Mouse (Mus musculus) monocyte, adult 2 months (primary cell): ENCODE data around the gene Stard3.

Experiments
- DNase-seq, 2 experiments: peaks; one replicate each; pipeline ENCODE4 v3.0.0; 2022; ENCODE audit warnings: low spot score in 2 of 2, low read depth in 1 of 2

The Stard3 gene

DNA sequence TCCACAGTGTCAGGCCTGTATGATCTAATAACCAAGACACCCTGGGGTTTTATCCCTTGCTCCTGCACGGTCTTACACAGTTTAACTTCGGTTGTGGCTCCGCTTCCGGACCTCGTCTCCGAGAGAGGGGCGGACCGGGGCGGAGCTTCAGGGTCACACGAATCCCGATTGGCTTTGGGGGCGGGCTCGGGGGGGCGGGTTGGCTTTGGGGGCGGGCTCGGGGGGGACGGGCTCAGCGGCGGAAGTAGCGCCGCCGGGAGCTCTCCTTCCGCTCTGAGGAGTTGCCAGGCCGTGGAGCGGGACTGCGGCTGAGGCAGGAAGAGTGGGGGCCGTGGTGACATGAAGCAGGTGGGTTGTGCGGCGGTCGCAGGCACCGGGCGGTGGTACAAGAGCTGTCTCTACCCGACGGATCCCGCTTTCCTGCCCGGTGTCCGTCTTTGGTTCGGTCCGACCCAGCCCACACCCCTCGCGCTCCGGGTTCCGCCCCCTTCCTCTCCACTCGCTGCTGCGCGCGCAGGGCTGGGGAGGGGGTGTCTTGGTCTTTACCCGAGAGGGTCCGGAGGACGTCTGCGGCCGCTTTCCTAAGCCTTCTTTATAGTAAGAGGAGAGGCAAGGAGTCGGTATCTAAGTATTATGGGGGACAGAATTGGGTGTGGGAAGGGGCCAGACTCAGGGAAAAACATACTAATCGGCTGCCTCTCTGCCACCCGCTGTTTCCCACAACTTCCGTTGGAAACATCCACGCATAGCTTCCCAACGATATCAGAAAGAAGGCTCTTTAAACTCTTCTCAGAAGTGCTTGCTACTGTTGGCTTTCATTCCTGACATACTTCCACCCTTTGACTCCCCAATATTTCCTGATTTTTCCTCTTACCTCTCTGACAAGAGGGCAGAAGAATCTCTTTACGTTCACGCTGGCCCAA lies at the start of gene Stard3:
Stard3 (plus strand) TSS at position 208 of the 923 bp plus-strand sequence.
- peak; percentile 64 to 74 for DNase-seq

- DNase-seq: no peak
Observed at GRCm38 (mm10) chr11:98313790-98314323, 44.3 kb upstream of the Stard3 start.

DNA sequence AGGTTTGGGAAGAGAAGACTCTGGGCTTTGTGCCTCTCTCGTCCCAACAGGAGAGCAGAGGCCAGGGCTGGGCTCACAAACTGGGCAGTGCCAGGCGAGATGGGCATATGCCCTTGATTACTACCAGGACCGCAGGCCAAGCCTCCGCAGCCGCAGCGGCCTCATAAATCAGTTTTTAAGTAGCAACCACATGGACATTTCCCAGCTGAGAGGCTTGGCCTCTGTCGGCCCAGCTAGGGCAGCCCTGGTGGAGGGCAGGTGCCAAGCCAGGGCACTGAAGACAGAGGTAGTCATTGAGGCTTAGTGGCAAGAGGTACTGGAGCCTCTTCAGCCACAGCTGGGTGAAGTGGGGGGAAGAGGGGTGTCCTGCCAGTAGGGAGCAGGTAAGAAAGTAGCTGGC lies 40.7 kb upstream of the Stard3 start:
- DNase-seq: no peak

GRCm38 (mm10) chr11:98318421-98319116 lies 39.6 kb upstream of the Stard3 start:
- DNase-seq: no peak

- DNase-seq: no peak
Observed at GRCm38 (mm10) chr11:98319120-98319519, 39.0 kb upstream of the Stard3 start.

- DNase-seq: no peak
Observed at GRCm38 (mm10) chr11:98319544-98319943, 38.6 kb upstream of the Stard3 start.

- DNase-seq: no peak
Observed at GRCm38 (mm10) chr11:98319944-98320343, 38.2 kb upstream of the Stard3 start.

DNA sequence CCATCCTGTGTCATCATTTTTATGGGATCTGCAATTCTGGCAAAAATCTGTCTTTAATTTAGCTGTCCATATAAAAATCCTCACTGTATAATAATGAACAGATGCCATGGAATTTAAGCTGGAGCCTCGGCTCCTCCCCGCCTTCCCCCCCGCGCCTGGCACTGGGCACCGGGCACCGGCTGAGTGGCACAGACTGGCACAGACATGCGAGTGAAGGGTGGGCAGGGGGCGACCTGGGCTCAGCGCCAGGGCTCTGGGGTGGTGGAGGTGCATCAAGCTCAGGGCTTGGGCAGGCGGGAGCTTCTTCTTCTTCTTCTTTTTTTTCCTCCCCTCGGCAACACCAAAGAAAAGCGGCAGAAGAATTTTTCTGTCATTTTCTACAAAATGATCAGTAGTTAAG lies 37.8 kb upstream of the Stard3 start:
- no peak for DNase-seq

DNA sequence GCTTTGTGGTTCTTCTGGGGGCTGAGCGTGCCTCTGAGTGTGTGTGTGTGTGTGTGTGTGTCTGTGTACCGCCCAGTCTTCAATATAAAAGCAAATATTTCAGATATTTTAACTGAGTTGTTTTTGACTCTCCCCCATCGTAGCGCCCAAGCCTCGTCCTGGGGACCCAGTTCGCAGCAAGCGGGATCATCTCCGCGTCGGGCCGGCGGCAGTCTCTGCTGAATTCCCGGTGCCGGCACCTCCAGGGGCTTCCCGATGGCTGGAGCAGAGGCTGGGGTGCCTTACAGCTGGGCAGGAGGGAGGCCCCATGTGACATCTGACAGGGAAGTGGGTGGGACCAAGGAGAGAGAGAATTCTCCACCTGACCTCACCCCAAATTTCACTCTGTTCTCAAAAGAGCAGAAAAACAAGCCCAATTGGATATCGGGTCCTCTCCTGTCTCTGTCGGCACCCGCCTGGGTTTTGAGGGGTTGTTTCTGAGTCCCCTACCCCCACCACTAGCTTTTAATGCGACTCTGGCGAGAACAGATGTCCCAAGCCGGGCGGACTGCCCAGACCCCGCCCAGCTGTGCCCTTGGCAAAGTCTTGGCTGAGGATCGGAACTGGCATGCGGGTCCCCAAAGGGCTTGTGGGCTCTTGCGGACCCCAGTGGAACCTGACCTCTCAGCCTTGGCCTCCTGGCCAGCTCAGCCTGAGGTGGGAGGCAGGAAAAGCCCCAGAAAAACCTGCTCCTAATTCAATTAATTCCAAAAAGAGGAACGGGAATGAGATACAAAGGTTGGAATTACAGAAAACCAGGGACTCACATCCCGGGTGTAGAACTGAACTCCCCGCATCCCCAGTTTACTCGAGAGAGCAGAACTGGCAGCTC lies 37.1 kb upstream of the Stard3 start:
- no peak for DNase-seq

- DNase-seq: no peak
Observed at GRCm38 (mm10) chr11:98321677-98322003, 36.5 kb upstream of the Stard3 start.

- DNase-seq: no peak
Observed at GRCm38 (mm10) chr11:98322159-98322558, 36.0 kb upstream of the Stard3 start.

GRCm38 (mm10) chr11:98323136-98323866 lies 34.9 kb upstream of the Stard3 start:
- no peak for DNase-seq

GRCm38 (mm10) chr11:98323933-98324332 lies 34.2 kb upstream of the Stard3 start:
- no peak for DNase-seq

DNA sequence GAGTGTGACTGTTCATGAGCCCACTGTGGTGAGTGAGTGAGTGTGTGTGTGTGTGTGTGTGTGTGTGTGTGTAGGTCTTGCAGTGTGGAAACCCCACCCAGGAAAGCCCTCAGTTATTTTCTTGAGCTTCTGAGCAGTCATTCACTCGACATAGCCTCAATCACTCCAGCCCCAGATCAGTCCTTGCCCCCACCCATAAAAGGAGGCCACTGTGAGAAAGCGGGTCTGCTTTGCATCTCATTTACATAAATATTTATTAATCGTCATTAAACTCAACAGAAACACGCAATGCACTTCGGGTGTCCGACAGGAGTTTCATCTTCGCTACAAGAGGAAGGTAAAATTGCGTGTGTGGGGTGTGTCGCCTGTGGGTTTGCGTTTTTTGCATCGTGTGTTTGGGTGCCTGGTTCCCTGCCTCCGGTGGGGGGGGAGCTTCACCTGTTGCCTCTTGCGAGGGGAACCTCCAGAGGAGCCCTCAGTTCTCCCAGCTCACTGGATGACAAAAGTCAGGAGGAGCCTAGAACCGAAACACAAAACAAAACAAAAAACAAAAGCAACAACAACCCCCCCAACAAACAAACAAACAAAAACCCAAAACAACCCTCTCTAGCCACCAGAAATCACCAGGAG lies 32.9 kb upstream of the Stard3 start:
- no peak for DNase-seq

GRCm38 (mm10) chr11:98325821-98326218 lies 32.3 kb upstream of the Stard3 start:
- DNase-seq: no peak

DNA sequence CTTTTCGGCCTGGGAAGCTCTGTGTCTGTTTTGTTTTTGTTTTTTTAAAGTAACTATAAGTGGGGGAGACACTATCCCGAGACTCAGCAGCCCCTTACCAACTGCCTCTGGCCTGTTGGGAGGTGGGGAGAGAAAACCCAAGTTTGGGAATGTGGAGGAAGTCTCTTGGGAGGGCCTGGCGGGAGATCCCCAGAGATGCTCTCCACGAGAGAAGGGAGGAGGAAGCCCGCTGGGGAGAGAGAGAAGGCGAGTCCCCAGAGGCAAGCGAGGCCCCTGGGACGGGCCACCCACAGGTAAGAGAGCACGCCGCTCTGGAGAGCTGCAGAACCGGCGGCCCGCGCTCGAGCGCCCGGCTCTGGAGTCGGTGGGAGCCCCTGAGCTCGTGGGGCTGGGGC lies 31.4 kb upstream of the Stard3 start:
- no peak for DNase-seq

DNA sequence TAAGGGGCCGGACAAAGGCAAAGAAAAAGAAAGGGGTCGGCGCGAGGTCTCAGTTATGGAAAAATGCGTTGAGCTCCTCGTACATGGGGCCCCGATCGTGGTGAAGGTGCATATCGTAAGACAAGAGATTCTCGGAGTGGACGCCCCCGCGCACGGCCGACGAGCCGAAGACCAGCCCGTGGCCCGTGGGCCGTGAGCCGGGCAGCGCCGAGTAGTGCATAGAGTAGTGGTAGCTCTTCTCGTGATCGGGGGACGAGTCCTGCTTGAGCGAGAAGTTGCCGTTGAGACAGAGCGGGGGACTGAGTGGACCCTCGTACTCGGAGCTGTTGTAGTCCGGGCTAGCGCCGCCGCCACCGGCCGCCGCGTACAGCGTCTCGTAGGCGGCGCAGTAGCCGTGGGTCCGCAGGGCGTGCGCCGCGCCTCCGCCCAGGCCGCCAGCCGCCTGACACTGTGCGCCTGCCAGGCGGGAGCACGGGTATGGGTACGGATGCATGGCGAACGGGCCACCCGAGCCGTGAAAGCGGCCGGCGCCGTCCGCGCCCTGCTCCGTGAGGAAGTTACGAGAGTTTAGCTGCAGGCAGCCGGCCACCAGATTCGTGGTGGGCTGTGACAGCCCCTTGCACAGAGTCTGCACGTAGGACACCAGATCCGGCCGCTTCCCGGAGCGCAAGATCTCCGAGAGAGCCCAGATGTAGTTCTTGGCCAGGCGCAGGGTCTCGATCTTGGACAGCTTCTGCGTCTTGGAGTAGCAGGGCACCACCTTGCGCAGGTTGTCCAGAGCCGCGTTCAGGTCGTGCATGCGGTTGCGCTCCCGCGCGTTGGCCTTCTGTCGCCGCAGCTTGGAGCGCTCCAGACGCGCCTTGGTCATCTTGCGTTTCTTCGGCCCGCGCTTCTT lies 30.8 kb upstream of the Stard3 start:
- no peak for DNase-seq

DNA sequence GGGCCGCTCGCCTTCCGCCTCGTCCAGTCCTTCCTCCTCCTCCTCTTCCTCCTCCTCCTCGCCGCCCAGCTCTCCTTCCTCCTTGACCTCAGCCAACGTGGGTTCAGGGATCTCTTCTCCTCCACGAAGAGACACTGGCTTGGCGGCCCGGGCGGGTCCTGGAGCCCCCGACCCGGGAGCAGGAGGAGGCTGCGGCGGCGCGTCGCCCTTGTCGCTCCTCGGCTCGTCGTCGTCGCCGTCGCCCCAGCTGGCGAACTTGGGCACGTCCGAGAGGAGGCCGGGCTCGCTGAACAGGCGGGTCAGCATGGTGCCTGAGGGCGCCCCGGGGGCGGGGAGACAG lies 30.2 kb upstream of the Stard3 start:
- no peak for DNase-seq

DNA sequence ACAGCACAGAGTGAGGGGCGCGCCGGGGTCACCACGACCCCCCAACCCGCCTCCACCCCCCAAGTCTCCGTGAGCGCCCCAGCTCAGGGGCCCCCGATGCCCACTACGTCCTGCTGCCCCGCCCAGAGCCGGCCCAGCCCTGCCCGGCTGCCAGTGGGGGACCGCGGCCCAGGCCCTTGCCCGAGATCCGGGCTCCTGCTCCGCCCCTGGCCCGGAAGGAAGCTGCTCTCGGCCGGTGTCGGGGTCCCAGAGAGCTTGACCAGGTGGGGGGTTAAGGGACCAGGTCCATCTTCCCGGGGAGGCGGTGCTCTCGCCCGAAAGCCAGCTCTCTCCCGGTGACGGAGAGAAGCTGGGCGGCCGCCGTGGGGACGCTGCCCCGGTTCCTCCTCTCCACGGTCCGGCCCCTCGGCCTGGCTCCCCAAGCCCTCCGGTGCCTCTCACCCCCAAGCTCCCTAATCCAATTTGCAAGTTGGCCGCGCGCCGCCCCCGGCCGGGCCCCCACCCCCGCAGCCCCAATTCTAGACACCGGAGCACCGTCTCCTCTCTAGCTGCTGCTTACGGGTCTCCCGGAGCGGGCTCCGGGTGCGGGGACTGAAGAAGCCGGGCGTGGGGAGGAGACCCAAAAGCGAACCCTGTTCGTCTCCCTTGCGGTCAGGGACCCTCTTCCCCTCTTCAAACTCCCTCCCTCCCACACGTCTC lies 29.6 kb upstream of the Stard3 start:
- DNase-seq: no peak
